Mouse (Mus musculus) CH12.LX (cell line): ENCODE data around the gene Vat1l. TPM values are rescaled to one million over a fixed set of nuclear protein-coding genes. Genes with fewer than 3 reads are reported as not detected.

Source experiments
- DNase-seq: peaks from one replicate; pipeline ENCODE4 v3.0.0-alpha.2; 2013; ENCODE audit errors: extremely low read depth
- H3K27ac ChIP-seq: 2 replicates; pipeline ENCODE4 v1.5.1; 2012; ENCODE audit warnings: low read depth, mild to moderate bottlenecking, control low read depth, moderate library complexity; ENCODE audit not compliant: insufficient read depth
- H3K27me3 ChIP-seq: replicated peaks from 2 replicates; pipeline ENCODE3; 2012; ENCODE audit warnings: inconsistent platforms
- H3K36me3 ChIP-seq, 2 experiments: replicated peaks in 1 of 2; 2 replicates each; pipeline versions ENCODE3 to v1.6.1; 2012; ENCODE audit warnings: inconsistent platforms in 1 of 2, low read length in 1 of 2, mild to moderate bottlenecking in 1 of 2, mixed read lengths in 1 of 2, moderate library complexity in 1 of 2; ENCODE audit not compliant: control insufficient read depth in 1 of 2, insufficient read depth in 1 of 2
- H3K4me1 ChIP-seq, 2 experiments: 2 replicates each; pipeline ENCODE4 v1.6.1; 2012; ENCODE audit warnings: inconsistent platforms in 1 of 2, moderate library complexity in 1 of 2; ENCODE audit not compliant: insufficient read depth in 2 of 2, control insufficient read depth in 1 of 2
- H3K4me2 ChIP-seq: 2 replicates; pipeline ENCODE4 v1.6.1; 2012; ENCODE audit warnings: low read depth, mild to moderate bottlenecking, control low read depth; ENCODE audit not compliant: poor library complexity, insufficient read depth, severe bottlenecking
- H3K4me3 ChIP-seq, 3 experiments: fragments of 150-350 bp in 1 of 3; sonication (generic) in 1 of 3; replicated peaks in 1 of 3; 2 replicates each; pipeline versions ENCODE3 to v1.5.1; 2011 to 2012; ENCODE audit warnings: low read depth in 2 of 3, low read length in 2 of 3, mild to moderate bottlenecking in 2 of 3, moderate library complexity in 2 of 3, control low read depth in 1 of 3, improper control_type of control experiment in 1 of 3, inconsistent platforms in 1 of 3, mixed read lengths in 1 of 3; ENCODE audit not compliant: poor library complexity in 1 of 3
- H3K79me2 ChIP-seq: replicated peaks from 2 replicates; pipeline ENCODE4 v1.6.1; 2012; ENCODE audit warnings: mild to moderate bottlenecking, moderate library complexity; ENCODE audit not compliant: control insufficient read depth, poor library complexity, insufficient read depth, severe bottlenecking; ENCODE audit errors: extremely low read depth
- H3K9ac ChIP-seq: 2 replicates; pipeline ENCODE4 v1.6.1; 2012; ENCODE audit warnings: low read depth, mild to moderate bottlenecking, control low read depth, moderate library complexity; ENCODE audit not compliant: insufficient read depth
- H3K9me3 ChIP-seq: replicated peaks from 2 replicates; pipeline ENCODE3; 2012; ENCODE audit warnings: low read length, inconsistent platforms, mixed read lengths
- BHLHE40 ChIP-seq: IDR thresholded peaks from 2 replicates; pipeline ENCODE4 v1.6.1; 2011; ENCODE audit warnings: mild to moderate bottlenecking, low read depth, low read length, improper control_type of control experiment
- CHD1 ChIP-seq: IDR thresholded peaks from 2 replicates; pipeline ENCODE4 v1.6.1; 2012; ENCODE audit warnings: low read depth, low read length, improper control_type of control experiment, inconsistent platforms
- CHD2 ChIP-seq: IDR thresholded peaks from 2 replicates; pipeline ENCODE4 v1.6.1; 2011; ENCODE audit warnings: low read length, improper control_type of control experiment
- CTCF ChIP-seq, 2 experiments: IDR thresholded peaks in 1 of 2; conservative IDR thresholded peaks in 1 of 2; 2 replicates each; pipeline ENCODE4 v1.5.1; 2011 to 2012; ENCODE audit warnings: low read depth in 2 of 2, low read length in 2 of 2, improper control_type of control experiment in 1 of 2, inconsistent platforms in 1 of 2, mild to moderate bottlenecking in 1 of 2, moderate library complexity in 1 of 2
- E2F4 ChIP-seq: IDR thresholded peaks from 2 replicates; pipeline ENCODE4 v1.6.1; 2011; ENCODE audit warnings: low read depth, low read length, improper control_type of control experiment; ENCODE audit not compliant: insufficient replicate concordance
- ELF1 ChIP-seq: IDR thresholded peaks from 2 replicates; pipeline ENCODE4 v1.6.1; 2014; ENCODE audit warnings: low read depth, mild to moderate bottlenecking, inconsistent platforms, low read length, improper control_type of control experiment
- IRF4 ChIP-seq: IDR thresholded peaks from 2 replicates; pipeline ENCODE4 v1.6.1; 2014; ENCODE audit warnings: low read depth, mild to moderate bottlenecking, inconsistent platforms, low read length, improper control_type of control experiment
- JUN ChIP-seq: IDR thresholded peaks from 2 replicates; pipeline ENCODE4 v1.6.1; 2011; ENCODE audit warnings: low read depth, mild to moderate bottlenecking, low read length, improper control_type of control experiment, moderate library complexity; ENCODE audit not compliant: insufficient read depth
- KAT2A ChIP-seq: IDR thresholded peaks from 2 replicates; pipeline ENCODE4 v1.6.1; 2012; ENCODE audit warnings: low read length, improper control_type of control experiment, inconsistent platforms; ENCODE audit not compliant: insufficient replicate concordance
- MAX ChIP-seq: IDR thresholded peaks from 2 replicates; pipeline ENCODE4 v1.6.1; 2011; ENCODE audit warnings: low read length, improper control_type of control experiment
- MAZ ChIP-seq: IDR thresholded peaks from 2 replicates; pipeline ENCODE4 v1.6.1; 2012; ENCODE audit warnings: low read depth, mild to moderate bottlenecking, inconsistent platforms, low read length, improper control_type of control experiment, moderate library complexity
- MEF2A ChIP-seq: IDR thresholded peaks from 2 replicates; pipeline ENCODE4 v1.6.1; 2014; ENCODE audit warnings: low read depth, mild to moderate bottlenecking, inconsistent platforms, low read length, improper control_type of control experiment, borderline replicate concordance
- MXI1 ChIP-seq: IDR thresholded peaks from 2 replicates; pipeline ENCODE4 v1.6.1; 2011; ENCODE audit warnings: mild to moderate bottlenecking, low read depth, low read length, improper control_type of control experiment
- MYC ChIP-seq: IDR thresholded peaks from 2 replicates; pipeline ENCODE4 v1.6.1; 2011; ENCODE audit warnings: low read depth, mild to moderate bottlenecking, improper control_type of control experiment, low read length
- NELFE ChIP-seq: IDR thresholded peaks from 2 replicates; pipeline ENCODE4 v1.6.1; 2011; ENCODE audit warnings: low read depth, low read length, improper control_type of control experiment
- NRF1 ChIP-seq: IDR thresholded peaks from 2 replicates; pipeline ENCODE4 v1.6.1; 2014; ENCODE audit warnings: low read depth, mild to moderate bottlenecking, inconsistent platforms, low read length, improper control_type of control experiment, moderate library complexity
- POLR2AphosphoS2 ChIP-seq: IDR thresholded peaks from 2 replicates; pipeline ENCODE4 v1.6.1; 2011; ENCODE audit warnings: low read depth, low read length, improper control_type of control experiment
- SIN3A ChIP-seq: IDR thresholded peaks from 2 replicates; pipeline ENCODE4 v1.6.1; 2012; ENCODE audit warnings: low read length, improper control_type of control experiment, inconsistent platforms
- TBP ChIP-seq: conservative IDR thresholded peaks from 2 replicates; pipeline ENCODE4 v1.6.1; 2011; ENCODE audit warnings: low read depth, low read length, improper control_type of control experiment
- UBTF ChIP-seq: IDR thresholded peaks from 2 replicates; pipeline ENCODE4 v1.6.1; 2012; ENCODE audit warnings: low read depth, mild to moderate bottlenecking, inconsistent platforms, low read length, improper control_type of control experiment, moderate library complexity
- USF1 ChIP-seq: IDR thresholded peaks from 2 replicates; pipeline ENCODE4 v1.6.1; 2014; ENCODE audit warnings: low read depth, mild to moderate bottlenecking, inconsistent platforms, low read length, improper control_type of control experiment
- USF2 ChIP-seq: conservative IDR thresholded peaks from 2 replicates; pipeline ENCODE4 v1.6.1; 2011; ENCODE audit warnings: low read depth, low read length, improper control_type of control experiment
- ZC3H11A ChIP-seq: IDR thresholded peaks from 2 replicates; pipeline ENCODE4 v1.6.1; 2012; ENCODE audit warnings: low read depth, mild to moderate bottlenecking, inconsistent platforms, low read length, improper control_type of control experiment
- ZNF384 ChIP-seq: IDR thresholded peaks from 2 replicates; pipeline ENCODE4 v1.6.1; 2012; ENCODE audit warnings: low read depth, low read length, improper control_type of control experiment, inconsistent platforms
- dilution Hi-C: fragments of 300-500 bp; cut with MboI; formaldehyde crosslinking; loops from 2 replicates; pipeline ENCODE4 v1.14.3; 2020; ENCODE audit warnings: low sequenced_read_pairs; ENCODE audit not compliant: extremely low pct_unique_long_range_greater_than_20kb, extremely low pct_ligation_motif_present
- in situ Hi-C: fragments of 300-500 bp; cut with MboI; formaldehyde crosslinking; loops from 3 replicates; pipeline ENCODE4 v1.14.3; 2019; ENCODE audit warnings: low sequenced_read_pairs, low pct_ligation_motif_present, low pct_unique_long_range_greater_than_20kb, mixed read lengths
- polyA plus RNA-seq: library from polyadenylated mRNA; unstranded; fragments of >175 nt; gene quantifications from 2 replicates; pipeline ENCODE4 v1.2.1, GENCODE M21; 2012; ENCODE audit warnings: low read depth; ENCODE audit not compliant: insufficient read length
- total RNA-seq, 2 experiments: library from RNA; depleted of rRNA; stranded (reverse); fragments of 300-350 nt in 1 of 2; fragments of >200 nt in 1 of 2; gene quantifications; 2 replicates each; pipeline ENCODE4 v1.2.3; 2012 to 2014

Gene Vat1l
- total and polyA plus RNA-seq, 3 experiments: not detected

DNA sequence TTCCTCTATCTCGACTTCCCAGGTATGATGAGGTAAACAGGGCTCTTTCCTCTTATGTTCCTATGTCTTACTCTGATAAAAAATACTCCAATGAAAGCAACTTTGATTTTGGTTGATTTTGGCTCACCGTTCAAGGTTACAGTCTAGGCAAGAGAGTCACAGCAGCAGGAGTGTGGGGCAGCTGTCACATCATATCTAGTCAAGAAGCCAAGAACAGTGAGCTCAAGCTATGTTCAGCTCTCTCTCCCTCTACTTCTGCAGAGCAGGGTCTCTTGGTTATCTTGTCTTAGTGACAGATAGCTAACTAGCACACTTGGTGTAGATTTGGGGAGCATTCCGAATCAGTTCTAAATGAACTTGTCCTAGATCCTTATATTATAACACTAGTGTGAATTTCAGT lies 41.5 kb upstream of the Vat1l start:
- Histone ChIP-seq H3K27me3 (no peaks in the 10 kb centered on the region), H3K4me2 (no peak overlapping the region), H3K4me3 (no peak overlapping the region), H3K4me1 (no peaks in the 10 kb centered on the region), H3K9ac (no peak overlapping the region)
- no peak for DNase-seq
- dilution Hi-C loops: no loop called here
- in situ Hi-C loops: no loop called here
- TF ChIP-seq SIN3A (no peak), JUN (no peak), MAX (no peak), USF1 (no peak), MEF2A (no peak), TBP (no peak), MXI1 (no peak)
- TF ChIP-seq, all 38 proteins: peak for 0
- Histone ChIP-seq H3K27ac (no peak overlapping the region), H3K9me3 (no peaks in the 10 kb centered on the region), H3K36me3 (no peaks in the 10 kb centered on the region), H3K79me2 (no peaks in the 10 kb centered on the region)

- Histone ChIP-seq H3K27me3 (no peaks in the 10 kb centered on the region), H3K4me2 (no peak overlapping the region), H3K79me2 (no peaks in the 10 kb centered on the region), H3K27ac (no peak overlapping the region), H3K36me3 (no peaks in the 10 kb centered on the region), H3K4me1 (no peaks in the 10 kb centered on the region), H3K9me3 (no peaks in the 10 kb centered on the region), H3K4me3 (no peak overlapping the region), H3K9ac (no peak overlapping the region)
- TF ChIP-seq ZC3H11A: no peak
- no peak for TF ChIP-seq JUN
- TF ChIP-seq USF2: no peak
- TF ChIP-seq MYC: no peak
- TF ChIP-seq NELFE: no peak
- no peak for TF ChIP-seq MAZ
- no peak for TF ChIP-seq MXI1
- DNase-seq: no peak
- in situ Hi-C loops (no loop called here), dilution Hi-C loops (no loop called here)
These were observed 40.8 kb upstream of the Vat1l start for GRCm38 (mm10) chr8:114164444-114165096.

DNA sequence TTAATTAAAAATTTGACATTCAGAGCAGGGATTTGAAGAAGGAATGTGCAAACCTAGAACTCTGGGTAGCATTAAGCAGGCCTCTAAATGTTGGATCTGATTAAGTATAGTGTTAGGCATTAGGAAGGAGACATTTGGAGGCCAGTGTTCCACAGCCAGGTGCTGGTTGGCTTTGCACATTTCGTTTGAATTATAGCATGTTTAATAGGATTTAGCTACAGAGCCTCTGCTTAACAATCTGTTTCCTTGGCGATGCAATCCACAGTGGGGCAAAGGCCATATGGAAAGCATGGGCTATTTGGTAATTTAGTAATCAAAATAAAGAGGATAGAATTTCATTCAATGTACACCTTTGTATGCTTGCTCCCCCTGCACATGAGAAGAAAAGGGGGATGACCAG lies 39.7 kb upstream of the Vat1l start:
- in situ Hi-C loops: no loop called here
- H3K27ac ChIP-seq: no peak overlapping the region
- H3K4me2 ChIP-seq: no peak overlapping the region
- H3K79me2 ChIP-seq: no peaks in the 10 kb centered on the region
- no peak for DNase-seq
- no peaks in the 10 kb centered on the region for H3K27me3 ChIP-seq
- H3K36me3 ChIP-seq: no peaks in the 10 kb centered on the region
- TF ChIP-seq CHD2 (no peak), UBTF (no peak), NRF1 (no peak), POLR2AphosphoS2 (no peak), CHD1 (no peak), MAX (no peak), KAT2A (no peak), ZC3H11A (no peak), IRF4 (no peak), E2F4 (no peak), BHLHE40 (no peak), ELF1 (no peak), TBP (no peak), CTCF (conservative IDR thresholded peaks at IDR 0.05 in 1 of 2, IDR thresholded peaks at IDR 0.05 in 1 of 2; ENCODE audit: low read depth in 2 of 2, low read length in 2 of 2) (no peak), ZNF384 (no peak)
- TF ChIP-seq, all 38 proteins: peak for 0
- no peaks in the 10 kb centered on the region for H3K4me1 ChIP-seq
- H3K9me3 ChIP-seq: no peaks in the 10 kb centered on the region
- no peak overlapping the region for H3K9ac ChIP-seq
- dilution Hi-C loops: no loop called here
- no peak overlapping the region for H3K4me3 ChIP-seq
